Mouse (Mus musculus) brain, embryonic 14.5 days (tissue): ENCODE results near the gene Hint2.

Experiments
- CTCF ChIP-seq: fragments of 200-500 bp; IDR thresholded peaks from 2 replicates; pipeline ENCODE4 v1.5.1; 2012; ENCODE audit warnings: inconsistent platforms, mild to moderate bottlenecking, moderate library complexity, borderline replicate concordance; ENCODE audit not compliant: insufficient read depth, insufficient read length; ENCODE audit errors: extremely low read depth
- POLR2A ChIP-seq: fragments of 200-500 bp; IDR thresholded peaks from 2 replicates; pipeline ENCODE4 v1.6.1; 2012; ENCODE audit warnings: mild to moderate bottlenecking, inconsistent platforms, borderline replicate concordance; ENCODE audit not compliant: poor library complexity, insufficient read depth, insufficient read length, severe bottlenecking; ENCODE audit errors: extremely low read depth

GRCm38 (mm10) chr4:43655656-43656338 lies 469 bp downstream of the Hint2 start:
- TF ChIP-seq POLR2A (no peak), CTCF (no peak)
